Comparison of ENCODE assay signal across 15 mouse cellular contexts in the genomic region with DNA sequence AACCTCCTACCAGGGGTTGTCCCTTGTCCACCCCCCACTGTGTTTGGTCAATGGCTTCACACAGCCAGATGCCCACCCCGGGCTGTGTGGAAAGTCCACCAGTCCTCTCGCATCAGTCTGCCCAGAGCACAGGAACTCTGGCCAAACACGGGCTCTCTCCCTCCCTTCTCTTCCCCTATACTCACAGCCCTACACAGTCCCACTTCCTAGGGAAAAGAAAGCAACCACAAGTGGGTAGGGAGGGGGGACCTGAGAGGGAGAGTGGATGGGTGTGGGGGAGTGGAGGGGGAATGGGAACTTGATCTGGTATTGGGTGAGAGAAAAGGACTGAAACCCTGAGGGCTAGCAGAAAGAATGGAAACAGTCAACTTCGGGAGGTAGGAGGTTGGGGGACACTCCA.
"Had no signal": no experiment of that assay in that cellular context is flagged by ENCODE, and none has a peak within 500 bp of the region (broad histone marks: within the 10 kb centered on the region; RNA-seq: fewer than 3 reads in every experiment).

No protein-coding gene starts in this region.

- H3K27me3 ChIP-seq: limb, embryonic 12.5 days; liver, embryonic 13.5 days; neural tube, embryonic 13.5 days had no signal

- H3K4me3 ChIP-seq: layer of hippocampus, adult 2 months; limb, embryonic 12.5 days; liver, embryonic 13.5 days; neural tube, embryonic 13.5 days had no signal

- H3K36me3 ChIP-seq: limb, embryonic 12.5 days; liver, embryonic 13.5 days; neural tube, embryonic 13.5 days had no signal

- ATAC-seq: liver, postnatal 0 days; midbrain, embryonic 16.5 days had no signal

- DNase-seq: kidney, adult 18-20 months; kidney, postnatal 10 days; kidney, postnatal 4 days; liver; liver, embryonic 13.5 days; liver, postnatal 0 days; retina, postnatal 1 day; right cerebral cortex, postnatal 4 days; spleen, adult 18-20 months; thymus, adult 18-20 months; thymus, postnatal 14 days had no signal

- H3K9me3 ChIP-seq: limb, embryonic 12.5 days; liver, embryonic 13.5 days; neural tube, embryonic 13.5 days had no signal

- H3K27ac ChIP-seq: layer of hippocampus, adult 2 months; limb, embryonic 12.5 days; liver, embryonic 13.5 days; neural tube, embryonic 13.5 days had no signal

- H3K4me2 ChIP-seq: limb, embryonic 12.5 days; liver, embryonic 13.5 days; neural tube, embryonic 13.5 days had no signal

- H3K9ac ChIP-seq: limb, embryonic 12.5 days; liver, embryonic 13.5 days; liver, postnatal 0 days; neural tube, embryonic 13.5 days had no signal

- H3K4me1 ChIP-seq: limb, embryonic 12.5 days; liver, embryonic 13.5 days; neural tube, embryonic 13.5 days had no signal
